Mouse (Mus musculus) embryonic fibroblast, embryonic 13.5 days (primary cell): ENCODE measurements at regions not wholly inside any gene's neighbourhood (a gene's known extent, or its start where the extent isn't known, plus 50 kb on each side); places are given as distances from the start of the nearest gene placed in this dataset.

Experiments
- H3K27ac ChIP-seq: 2 replicates; pipeline ENCODE4 v1.5.1; 2012; ENCODE audit warnings: low read length, control low read depth, inconsistent platforms; ENCODE audit not compliant: insufficient read depth
- H3K4me1 ChIP-seq: 2 replicates; pipeline ENCODE4 v1.6.1; 2011; ENCODE audit warnings: low read length; ENCODE audit not compliant: control insufficient read depth, insufficient read depth
- H3K4me3 ChIP-seq: 2 replicates; pipeline ENCODE4 v1.5.1; 2011; ENCODE audit warnings: mild to moderate bottlenecking, control low read depth, low read length; ENCODE audit not compliant: insufficient read depth
- CTCF ChIP-seq: IDR thresholded peaks from 2 replicates; pipeline ENCODE4 v1.5.1; 2011; ENCODE audit warnings: mild to moderate bottlenecking, control low read depth, low read length, moderate library complexity, borderline replicate concordance; ENCODE audit not compliant: insufficient read depth
- POLR2A ChIP-seq: IDR thresholded peaks from 2 replicates; pipeline ENCODE4 v1.6.1; 2011; ENCODE audit warnings: low read depth, mild to moderate bottlenecking, control low read depth, low read length, moderate library complexity

DNA sequence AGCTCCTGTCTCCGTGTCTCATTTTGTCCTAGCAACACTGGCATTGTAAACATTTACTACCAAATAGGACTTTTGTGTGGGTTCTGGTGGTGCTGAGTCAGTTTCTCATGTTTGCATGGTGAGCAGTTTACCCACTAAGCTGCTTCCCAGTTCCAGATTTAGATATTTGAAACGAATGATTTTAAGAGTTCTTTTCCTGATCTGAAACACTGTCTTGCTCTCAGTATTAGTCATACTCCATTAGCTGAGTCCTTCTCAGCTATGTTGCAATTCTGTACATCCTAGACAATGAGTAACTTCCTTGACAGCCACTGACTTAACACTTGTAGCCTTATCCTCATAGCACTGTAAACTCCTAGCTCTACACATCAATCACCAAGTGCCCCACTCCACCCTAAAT lies 1280.1 kb upstream of the Lrrc6 start:
- peak overlapping the region; percentile 91 for H3K27ac ChIP-seq
- peaks cover 9% of the 10 kb centered on the region; the same call in 1 of the 2 replicates for H3K4me1 ChIP-seq
- no peak overlapping the region for H3K4me3 ChIP-seq
- TF ChIP-seq CTCF (no peak), POLR2A (no peak)

DNA sequence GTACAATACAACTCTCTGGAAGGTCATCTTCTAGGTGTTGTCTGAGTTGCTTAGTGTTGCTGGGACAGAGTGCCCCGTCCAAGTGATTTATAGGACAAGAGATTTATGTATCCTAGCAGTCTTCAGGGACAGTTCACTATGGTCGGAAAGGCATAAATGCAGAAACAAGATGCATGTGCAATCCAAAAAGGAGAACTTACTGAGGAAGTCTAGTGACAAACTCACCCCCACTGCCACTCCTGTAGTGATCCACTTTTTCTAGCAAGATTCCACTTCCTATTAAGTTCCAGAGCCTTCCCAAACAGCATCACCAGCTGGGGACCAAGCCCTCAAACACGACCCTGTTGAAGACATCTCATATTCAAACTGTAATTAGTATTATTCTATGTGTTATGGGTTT lies 1266.9 kb upstream of the Lrrc6 start:
- Histone ChIP-seq H3K4me3 (no peak overlapping the region), H3K27ac (no peak overlapping the region), H3K4me1 (no peaks in the 10 kb centered on the region)
- TF ChIP-seq POLR2A (no peak), CTCF (no peak)

DNA sequence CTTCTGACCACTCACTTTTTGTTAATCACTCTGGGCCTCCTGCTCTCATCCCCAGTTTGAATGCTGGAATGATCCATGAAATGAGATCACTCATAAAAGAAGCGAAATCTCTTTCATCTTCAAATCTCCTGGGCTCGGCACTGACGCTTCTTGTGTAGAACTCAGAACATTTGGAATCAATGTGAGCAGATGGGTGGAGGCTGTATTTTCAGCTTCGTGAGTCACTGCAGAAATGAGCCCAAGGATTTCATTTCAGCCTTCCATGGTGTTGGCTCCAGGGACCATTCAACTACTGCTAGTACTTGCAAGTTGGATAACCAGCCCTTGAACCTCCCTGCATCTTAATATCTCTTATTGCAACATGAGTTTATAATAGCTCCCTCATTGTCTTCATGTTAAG lies 1258.5 kb upstream of the Lrrc6 start:
- H3K4me1 ChIP-seq = no peaks in the 10 kb centered on the region
- peak overlapping the region; percentile 26 for H3K27ac ChIP-seq
- TF ChIP-seq CTCF (no peak), POLR2A (no peak)
- H3K4me3 ChIP-seq = no peak overlapping the region

DNA sequence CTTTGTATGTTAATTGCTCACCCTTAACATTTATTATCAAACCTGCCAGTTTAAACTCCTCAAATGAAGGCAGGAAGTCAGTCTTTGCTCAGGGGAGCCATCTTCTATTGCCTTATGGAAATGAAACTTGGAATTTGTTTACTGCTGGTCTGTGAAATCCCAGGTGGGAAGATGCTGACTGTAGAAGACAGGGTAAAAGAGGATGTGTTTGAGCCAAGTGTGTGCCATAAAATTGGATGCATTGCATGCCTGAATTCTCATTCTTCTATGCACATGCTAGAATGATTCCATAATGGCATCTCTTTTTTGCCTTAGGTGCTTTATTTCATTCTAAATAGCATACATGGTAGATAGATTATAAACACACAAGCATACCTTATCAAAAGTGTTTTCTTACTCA lies 1249.9 kb upstream of the Lrrc6 start:
- Histone ChIP-seq H3K4me1 (no peaks in the 10 kb centered on the region), H3K4me3 (no peak overlapping the region), H3K27ac (no peak overlapping the region)
- TF ChIP-seq POLR2A (no peak), CTCF (no peak)

DNA sequence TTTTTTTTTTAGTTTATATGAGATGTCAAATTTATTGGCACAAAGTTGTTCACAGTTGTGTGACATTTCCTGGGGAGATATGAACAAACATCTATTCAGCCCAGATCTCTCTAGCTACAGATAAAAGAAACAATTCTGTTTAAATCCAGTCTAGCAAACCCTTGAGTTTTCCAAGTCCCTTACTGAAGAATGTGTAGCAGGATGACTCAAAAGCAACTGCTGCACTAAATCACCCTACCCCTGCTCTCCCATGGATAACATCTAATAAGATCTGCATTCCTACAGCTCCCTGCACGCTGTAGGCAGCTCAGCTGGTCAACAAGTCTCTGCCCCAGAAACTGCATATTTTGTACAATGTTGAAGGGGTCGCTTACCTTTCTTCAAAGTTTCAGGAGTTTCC lies 1242.6 kb upstream of the Lrrc6 start:
- H3K4me1 ChIP-seq = no peaks in the 10 kb centered on the region
- no peak overlapping the region for H3K27ac ChIP-seq
- TF ChIP-seq POLR2A (no peak), CTCF (no peak)
- H3K4me3 ChIP-seq = no peak overlapping the region

DNA sequence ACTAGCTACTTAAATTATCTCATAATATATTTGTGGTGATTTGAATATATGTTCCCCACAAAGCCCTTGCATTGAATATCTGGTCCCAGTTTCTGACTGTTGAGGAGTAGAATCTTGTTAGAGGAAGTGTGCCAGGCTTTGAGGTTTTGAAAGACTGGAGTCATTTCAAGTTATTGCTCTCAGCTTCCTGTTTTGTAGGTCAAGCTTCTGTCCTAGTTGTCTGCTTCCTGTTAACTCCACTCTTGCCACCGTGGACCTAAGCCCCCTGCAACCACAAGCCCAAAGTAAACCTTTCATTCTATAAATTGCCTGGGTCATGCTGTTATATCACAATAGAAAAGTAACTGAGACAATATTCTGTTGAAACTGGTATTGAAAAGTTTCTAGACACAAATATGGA lies 1232.3 kb upstream of the Lrrc6 start:
- no peaks in the 10 kb centered on the region for H3K4me1 ChIP-seq
- TF ChIP-seq CTCF (no peak), POLR2A (no peak)
- no peak overlapping the region for H3K4me3 ChIP-seq
- H3K27ac ChIP-seq = no peak overlapping the region

DNA sequence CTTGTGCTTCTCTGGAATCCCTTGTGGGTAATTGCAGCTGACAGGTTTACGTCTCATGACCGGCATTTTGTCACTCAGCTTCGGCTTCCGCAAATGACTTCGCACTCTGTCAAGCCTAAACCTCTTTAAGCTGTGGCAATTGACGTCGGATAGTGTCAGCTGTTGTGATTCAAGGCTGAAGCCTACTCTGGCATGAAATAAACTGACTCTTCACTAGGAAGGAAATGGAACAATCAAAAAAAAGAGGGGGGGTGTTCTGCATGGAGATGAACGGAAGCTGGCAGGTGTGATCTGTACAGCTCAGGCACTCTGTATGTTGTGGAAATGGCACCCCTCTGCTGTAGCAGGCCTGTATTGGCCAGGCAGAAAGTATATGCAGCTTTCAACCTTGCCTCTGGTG lies 1228.8 kb upstream of the Lrrc6 start:
- no peak overlapping the region for H3K4me3 ChIP-seq
- no peak overlapping the region for H3K27ac ChIP-seq
- no peaks in the 10 kb centered on the region for H3K4me1 ChIP-seq
- no peak for TF ChIP-seq CTCF
- TF ChIP-seq POLR2A = no peak

DNA sequence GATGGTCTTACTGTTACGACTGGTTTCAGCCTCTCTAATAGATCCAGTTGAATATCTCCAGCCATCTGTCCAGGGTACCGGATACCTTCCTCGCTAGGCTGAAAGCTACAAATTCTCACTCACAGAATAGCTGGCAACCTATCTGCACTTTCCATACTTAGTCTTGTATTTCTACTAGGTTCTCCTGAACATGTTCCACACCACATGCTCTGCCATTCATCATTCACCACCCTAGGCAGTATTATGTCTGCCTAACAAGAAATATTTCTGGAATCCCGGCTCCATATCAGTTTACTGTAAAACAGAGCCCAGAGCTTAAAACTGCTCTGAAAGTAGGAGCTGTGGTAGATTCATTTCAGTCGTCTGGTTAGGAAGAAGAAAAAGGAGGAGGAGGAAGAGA lies 1224.5 kb upstream of the Lrrc6 start:
- Histone ChIP-seq H3K27ac (no peak overlapping the region), H3K4me1 (no peaks in the 10 kb centered on the region), H3K4me3 (no peak overlapping the region)
- TF ChIP-seq POLR2A (no peak), CTCF (no peak)

DNA sequence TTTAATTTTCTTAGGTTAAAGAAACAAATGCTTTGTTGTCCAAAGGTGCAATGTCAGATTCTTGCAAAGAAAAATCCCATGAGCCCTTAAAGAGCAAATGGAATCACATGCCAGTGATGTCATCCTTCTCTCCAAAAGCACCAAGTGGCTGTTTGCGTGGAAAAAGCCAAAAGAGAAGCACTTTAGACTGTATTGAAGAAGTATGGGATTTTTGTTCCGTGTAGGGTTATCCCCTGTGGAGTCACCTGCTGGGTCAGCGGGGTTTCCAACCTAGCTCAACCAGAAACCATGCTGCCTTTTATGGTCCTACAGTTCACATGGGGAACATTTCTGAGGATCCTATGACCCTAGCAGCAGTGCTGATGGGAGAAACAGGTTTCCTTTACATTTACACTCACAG lies 1213.5 kb upstream of the Lrrc6 start:
- no peak overlapping the region for H3K4me3 ChIP-seq
- H3K4me1 ChIP-seq = peaks cover 3% of the 10 kb centered on the region; the same call in 1 of the 2 replicates
- TF ChIP-seq POLR2A (no peak), CTCF (no peak)
- H3K27ac ChIP-seq = peak overlapping the region; percentile 70; the same call in 1 of the 2 replicates

DNA sequence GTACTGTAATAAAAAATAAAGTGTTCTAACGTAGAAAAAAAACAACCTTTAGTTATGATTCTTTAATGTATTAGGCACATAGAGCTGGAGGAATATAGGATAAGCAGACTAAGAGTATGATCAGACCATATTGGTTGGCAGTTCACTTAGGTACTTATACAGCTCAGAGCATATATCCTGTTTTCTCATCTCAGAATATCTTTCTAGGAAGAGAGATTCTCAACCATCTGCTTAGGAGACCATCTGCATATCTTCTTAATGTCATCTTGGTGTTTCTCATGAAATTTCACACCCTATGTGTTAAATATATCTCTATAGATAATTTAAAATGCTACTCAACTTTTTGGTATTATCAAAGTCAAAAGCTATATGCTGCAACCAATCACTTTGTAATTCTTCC lies 1185.4 kb upstream of the Lrrc6 start:
- H3K27ac ChIP-seq = no peak overlapping the region
- H3K4me3 ChIP-seq = no peak overlapping the region
- TF ChIP-seq POLR2A = no peak
- TF ChIP-seq CTCF = no peak
- H3K4me1 ChIP-seq = no peaks in the 10 kb centered on the region

DNA sequence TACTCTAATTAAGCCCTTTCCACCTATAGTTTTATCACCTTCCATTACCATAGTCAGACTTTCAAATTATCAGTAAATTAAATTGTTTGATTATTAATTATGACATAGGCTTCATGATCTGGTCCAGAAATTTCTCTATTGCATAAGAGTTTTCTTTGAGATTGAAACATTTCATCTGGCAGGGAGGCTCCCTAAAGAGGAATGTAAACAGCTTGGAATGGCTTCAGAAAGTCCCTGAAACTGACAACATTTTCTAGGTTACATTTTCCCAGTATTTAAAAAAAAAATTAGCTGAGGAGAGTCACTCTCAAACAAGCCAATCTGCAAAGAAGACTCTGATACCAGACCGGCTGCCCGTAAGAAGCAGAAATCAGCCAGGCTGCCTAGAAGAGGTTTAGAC lies 1172.6 kb upstream of the Lrrc6 start:
- no peak overlapping the region for H3K27ac ChIP-seq
- H3K4me1 ChIP-seq = no peaks in the 10 kb centered on the region
- TF ChIP-seq CTCF = no peak
- TF ChIP-seq POLR2A = no peak
- no peak overlapping the region for H3K4me3 ChIP-seq
